Mouse (Mus musculus): ENCODE measurements around the gene Speer4c.
"Not testable (repeated sequence)": the region's sequence is repeated elsewhere in the genome, so short reads cannot be mapped to it uniquely, and the experiment has no call there.

Gene Speer4c

DNA sequence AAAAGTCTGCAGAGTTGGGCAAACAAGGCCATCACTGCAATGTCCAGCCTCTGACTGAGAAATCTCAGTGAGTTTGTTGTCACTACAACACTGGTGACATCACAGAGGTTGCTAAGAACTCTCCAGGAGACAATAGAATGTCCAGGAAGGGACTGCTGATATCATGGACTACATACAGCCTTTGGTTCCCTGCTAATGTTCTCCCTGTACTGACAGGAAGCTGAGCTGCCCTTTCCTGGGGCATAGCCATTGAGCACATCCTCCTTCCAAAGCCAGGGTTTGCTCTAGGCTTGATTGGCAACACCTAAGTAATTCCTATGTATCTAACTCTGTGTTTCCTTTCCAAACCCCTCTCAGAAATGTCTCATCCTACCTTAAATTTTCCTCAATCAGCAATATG is at the start of gene Speer4c:
Gene Speer4c, minus strand, starts transcription at position 101 of the 400 bp plus-strand sequence.
- not testable (repeated sequence) for DNase-seq

DNA sequence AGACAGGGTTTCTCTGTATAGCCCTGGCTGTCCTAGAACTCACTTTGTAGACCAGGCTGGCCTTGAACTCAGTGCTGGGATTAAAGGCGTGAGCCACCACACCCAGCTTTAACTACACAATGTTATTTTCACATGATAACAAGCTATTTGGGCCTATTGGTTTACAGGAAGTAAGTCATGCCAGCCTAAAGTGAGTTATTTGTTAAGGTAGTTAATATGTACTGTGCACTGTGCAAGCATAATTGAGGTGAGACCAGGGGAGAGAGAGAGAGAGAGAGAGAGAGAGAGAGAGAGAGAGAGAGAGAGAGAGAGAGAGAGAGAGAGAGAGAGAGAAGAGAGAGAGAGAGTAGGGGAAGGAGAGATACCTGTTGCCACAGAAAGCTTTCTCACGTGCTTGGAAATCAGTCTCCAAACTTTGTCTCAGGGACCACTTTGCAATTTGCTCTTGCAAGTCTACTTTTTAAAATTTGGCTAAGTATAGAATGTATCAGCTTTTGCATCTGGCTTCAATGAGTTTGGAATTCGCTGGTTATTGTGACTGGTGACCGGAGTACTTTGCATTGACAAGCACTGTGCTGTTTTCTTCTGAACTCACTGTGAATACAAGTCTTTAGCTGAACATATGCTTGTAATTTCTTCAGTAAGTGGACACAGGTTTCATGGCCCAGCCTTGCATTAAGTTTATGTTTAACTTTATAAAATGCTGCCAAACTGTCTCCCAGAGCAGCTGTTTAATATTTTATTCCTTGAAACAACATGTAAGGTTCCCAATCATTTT is 33.6 kb upstream of the Speer4c start:
- DNase-seq, result no peak

DNA sequence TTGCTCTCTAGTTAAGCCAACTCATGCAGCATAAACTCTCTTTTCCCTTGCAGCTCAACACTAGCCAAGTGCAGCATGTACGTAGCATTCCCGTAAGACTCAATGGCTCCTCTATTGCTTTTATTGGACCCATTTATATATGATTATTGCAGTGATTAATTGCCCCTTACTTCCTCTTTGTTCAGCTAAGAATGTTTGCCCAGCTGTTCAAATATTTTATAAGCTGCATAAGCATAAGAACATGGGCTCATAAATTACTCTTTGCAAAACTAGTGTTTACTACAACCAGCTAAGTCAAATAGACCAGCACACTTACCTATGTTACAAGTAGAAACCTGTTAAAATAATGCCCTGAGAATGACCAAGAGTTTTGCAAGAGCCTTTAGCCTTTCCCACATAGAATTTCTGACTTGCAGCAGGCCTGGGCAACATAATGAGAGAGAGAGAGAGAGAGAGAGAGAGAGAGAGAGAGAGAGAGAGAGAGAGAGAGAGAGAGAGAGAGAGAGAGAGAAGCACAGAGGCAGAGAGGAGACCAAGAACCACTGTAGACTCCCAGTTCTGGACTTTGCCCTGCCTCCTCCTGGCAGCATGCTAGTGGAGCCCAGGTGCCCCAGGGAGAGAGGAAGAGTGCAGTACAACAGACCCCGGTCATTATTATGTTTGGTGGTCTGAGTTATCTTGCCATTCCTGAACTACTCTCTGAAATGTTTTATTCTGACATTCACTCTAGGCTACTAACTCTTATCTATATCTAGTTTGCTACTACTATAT is 20.2 kb upstream of the Speer4c start:
- no peak for DNase-seq

DNA sequence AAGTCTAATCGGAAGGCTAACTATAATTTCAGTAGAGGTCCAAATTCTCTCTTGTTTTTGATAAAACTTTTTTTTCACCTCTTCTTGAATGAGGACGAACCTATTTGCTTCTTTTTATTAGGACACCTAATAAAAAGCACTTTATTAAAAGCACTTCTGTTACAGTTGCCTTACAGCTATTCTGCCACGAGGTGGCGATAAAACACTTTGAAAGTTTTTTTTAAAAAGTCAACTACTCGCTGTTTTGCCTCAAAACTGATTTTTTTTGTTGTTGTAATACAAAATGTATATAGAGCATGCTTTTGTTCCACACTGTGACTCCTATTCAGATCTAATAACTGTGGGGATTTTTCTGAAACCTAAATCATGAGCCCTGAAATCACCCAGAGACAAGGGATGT is 11.2 kb downstream of the Speer4c start:
- DNase-seq, result peak; percentile 7 to 38

DNA sequence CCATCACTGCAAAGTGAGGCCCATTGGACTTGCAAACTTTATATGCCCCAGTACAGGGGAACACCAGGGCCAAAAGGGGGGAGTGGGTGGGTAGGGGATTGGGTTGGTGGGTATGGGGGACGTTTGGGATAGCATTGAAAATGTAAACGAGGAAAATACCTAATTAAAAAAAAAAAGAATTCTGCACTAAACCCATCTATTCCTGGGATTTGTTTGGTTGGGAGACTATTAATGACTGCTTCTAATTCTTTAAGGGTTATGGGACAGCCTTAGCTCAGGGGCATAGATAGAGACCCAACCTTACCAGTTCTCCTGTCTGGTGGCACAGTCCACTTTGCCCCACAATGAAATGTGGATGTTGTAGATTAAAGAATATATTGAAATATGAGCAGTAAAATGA is 16.4 kb downstream of the Speer4c start:
- DNase-seq, result not testable (repeated sequence)

DNA sequence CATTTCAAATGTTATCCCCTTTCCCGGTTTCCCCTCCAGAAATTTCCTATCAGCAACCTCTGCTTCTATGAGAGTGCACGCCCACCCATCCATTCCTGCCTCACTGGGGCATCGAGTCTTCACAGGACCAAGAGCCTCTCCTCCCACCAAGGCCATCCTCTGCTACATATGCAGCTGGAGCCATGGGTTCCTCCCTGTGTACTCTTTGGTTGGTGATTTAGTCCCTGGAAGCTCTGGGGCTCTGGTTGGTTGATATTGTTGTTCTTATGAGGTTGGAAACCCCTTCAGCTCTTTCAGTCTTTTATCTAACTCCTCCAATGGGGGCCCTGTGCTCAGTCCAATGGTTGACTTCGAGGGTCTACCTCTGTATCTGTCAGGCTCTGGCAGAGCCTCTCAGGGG is 22.2 kb downstream of the Speer4c start:
- DNase-seq, result not testable (repeated sequence)

DNA sequence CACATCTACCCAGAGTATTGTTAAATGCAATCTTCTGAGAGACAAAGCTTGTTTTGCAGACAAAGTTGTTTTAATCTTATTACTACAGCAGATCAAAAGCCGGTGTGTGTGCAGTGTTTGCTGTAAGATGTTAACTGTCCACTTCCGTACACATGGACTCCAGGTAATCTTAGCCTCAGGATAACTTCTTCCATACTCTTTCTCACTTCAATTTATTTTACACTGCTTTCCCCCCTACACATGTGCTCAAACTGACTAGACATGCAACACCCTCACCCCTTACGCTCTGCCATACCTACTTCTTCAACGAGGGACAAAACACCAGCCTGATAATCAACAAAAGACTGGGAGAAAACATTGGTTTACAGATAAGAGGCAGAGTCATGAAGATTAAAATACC is 23.2 kb downstream of the Speer4c start:
- not testable (repeated sequence) for DNase-seq

DNA sequence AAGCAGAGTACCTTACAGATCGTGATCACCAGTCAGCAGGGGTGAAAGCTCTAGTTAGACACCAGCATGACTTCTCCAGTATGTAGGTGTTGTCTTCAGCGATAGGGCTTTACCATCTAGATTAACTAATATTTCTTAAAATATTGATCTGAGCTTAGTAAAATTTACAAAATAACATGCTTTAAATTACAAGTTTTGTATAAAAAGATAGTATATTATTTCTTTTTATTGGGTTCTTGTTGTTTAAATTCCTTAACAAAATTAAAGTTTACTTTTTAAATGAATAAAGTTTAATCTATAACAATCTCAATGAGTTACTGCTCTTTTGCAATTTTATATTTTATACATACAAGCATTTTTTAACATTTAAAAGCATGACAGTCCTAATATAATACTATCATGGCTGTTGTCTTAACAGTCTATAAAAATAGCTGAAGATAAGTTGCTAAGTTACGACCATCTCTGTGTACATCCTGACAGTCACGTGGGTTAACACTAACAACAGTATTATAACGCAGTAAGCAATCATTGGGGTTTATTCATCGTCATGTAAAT is 24.3 kb downstream of the Speer4c start:
- not testable (repeated sequence) for DNase-seq

DNA sequence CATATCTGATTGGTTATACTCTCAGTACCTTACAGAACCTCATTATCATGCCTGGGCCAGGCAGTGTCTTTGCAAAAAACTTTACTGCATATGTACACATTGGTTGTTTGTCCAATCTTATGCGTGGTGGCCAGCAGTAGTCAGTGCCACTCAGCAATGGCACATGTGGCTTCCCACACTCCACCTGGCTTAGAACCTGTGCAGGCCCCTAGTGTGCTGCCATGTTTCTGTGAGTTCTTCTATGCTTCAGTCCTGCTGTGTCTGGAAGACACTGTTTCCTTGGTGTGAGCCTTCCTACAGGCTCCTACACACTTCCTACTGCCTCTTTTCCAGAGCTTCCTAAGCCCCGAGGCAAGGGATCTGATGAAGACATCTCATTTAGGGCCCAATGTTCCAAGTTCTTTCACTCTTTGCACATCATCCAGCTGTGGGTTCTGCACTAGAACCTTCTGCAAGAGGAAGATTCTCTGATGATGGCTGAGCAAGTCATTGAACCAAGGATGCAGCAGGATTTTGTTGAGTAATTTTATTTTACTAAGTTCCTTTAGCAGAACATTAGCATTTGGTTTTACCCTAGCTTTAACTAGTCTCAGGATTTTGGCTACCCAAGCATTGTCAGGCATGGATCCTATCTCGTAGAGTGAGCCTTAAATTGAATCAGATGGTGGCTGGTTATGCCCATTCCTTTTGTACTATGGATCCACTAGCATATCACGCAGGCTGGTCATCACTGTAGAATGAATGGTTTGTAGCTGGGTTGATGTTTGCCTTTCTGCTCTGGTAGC is 25.0 kb downstream of the Speer4c start:
- DNase-seq, result not testable (repeated sequence)

DNA sequence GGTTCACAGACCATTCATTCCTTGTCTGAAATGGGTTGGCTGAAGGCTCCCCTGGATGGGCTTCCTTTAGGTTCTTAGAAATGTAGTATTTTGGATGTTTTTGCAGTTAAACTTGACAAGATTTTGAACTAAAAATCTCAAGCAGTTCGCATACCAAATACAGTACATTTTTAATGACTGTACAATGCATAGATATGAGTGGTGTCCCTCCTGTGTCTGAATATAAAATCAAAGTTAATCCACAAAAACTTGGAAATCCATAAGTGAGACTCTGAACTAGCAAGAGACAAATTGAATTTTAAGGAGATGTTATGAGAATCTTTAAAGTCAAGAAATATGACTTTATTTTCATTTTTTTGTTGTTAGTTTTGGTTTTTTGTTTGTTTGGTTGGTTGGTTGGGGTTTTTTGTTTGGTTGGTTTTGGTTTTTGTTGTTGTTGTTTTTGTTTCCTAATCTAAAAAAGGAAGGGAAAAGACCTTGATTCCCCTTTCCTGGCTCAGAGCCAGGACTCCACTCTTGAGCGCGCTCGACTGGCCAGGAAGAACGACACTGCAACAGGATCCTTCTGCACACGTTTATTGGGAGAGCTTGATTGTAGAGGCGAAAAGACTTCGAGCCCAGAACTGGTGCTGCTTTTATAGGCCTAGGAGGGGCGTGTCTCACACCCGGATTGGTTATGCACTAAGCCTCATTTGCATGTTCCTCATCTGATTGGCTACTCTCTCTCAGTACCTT is 32.6 kb downstream of the Speer4c start:
- DNase-seq, result peak; percentile 69 to 75

DNA sequence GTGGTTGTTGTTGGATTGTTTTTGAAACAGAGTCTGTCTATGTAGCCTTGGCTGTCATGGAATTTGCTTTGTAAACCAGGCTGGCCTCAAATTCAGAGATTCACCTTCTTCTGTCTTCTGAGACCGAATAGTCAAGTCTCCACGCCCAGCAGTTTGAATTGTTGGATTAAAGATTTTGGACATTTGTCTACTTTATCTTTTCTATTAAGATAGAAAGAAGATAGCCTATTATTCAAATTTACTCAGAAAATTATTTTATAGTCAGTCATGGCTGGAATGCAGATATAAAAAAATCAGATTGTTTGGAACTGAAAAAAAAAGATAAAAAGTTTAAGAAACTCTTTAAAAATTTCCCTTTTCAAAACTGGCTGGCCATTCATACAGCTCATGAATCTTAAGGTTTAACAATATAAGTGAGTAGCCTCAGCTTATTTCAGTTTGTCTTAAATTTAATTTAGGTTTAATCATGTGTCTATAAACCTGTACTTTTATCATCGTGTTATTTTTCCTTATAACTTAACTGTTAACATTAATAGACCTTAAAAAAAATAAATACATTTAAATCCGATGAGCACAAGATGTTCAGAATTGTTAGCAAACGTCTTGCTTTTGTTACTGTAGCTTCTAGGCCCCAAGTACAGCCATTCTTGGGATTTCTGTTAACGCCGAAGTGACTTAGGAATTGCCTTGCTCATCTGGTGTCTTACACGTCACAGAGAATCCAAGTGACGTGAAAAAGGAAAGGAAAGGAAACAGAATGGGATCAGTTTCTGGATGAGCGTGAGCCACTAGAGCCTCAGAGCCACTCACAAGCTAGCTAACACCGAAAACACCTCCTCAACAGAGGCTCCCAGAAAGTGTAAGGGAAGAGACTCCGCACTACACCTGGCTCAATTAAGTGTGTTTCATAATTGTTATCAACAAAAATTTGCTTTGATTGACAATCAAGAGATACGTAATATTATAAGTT is 33.8 kb downstream of the Speer4c start:
- not testable (repeated sequence) for DNase-seq

DNA sequence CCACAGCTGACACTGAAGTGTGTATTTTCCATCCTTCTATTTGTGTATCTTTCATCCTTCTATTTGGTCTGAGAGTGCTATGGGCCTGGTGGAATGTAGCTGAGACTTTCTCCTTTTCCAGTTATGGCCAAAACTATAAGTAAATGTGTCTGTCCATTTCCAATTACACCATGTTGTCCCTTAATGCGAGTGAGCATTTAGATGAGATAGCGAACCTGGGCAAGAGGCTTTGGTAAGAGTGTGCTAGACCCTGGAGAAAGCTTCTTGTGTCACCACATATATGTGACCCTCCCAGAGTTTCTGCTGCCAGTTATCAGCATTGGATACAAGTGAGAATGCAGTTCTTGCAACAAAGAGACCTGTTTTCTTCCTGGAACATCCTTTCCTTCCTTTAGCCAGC is 35.2 kb downstream of the Speer4c start:
- DNase-seq, result not testable (repeated sequence)

DNA sequence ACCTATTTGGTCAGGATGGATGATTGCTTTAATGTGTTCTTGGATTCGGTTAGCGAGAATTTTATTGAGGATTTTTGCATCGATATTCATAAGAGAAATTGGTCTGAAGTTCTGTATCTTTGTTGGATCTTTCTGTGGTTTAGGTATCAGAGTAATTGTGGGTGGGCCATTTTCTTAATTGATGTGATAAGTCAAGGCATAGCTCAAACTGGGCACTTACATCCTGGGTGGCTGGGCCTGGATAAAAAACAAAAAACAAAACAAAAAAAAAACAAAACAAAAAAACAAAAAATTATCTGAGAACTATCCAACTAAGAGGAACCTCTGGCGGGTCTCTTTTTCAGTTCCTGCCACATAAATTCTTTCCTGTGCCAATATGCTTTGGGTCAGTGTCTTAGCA is 36.3 kb downstream of the Speer4c start:
- DNase-seq, result not testable (repeated sequence)

DNA sequence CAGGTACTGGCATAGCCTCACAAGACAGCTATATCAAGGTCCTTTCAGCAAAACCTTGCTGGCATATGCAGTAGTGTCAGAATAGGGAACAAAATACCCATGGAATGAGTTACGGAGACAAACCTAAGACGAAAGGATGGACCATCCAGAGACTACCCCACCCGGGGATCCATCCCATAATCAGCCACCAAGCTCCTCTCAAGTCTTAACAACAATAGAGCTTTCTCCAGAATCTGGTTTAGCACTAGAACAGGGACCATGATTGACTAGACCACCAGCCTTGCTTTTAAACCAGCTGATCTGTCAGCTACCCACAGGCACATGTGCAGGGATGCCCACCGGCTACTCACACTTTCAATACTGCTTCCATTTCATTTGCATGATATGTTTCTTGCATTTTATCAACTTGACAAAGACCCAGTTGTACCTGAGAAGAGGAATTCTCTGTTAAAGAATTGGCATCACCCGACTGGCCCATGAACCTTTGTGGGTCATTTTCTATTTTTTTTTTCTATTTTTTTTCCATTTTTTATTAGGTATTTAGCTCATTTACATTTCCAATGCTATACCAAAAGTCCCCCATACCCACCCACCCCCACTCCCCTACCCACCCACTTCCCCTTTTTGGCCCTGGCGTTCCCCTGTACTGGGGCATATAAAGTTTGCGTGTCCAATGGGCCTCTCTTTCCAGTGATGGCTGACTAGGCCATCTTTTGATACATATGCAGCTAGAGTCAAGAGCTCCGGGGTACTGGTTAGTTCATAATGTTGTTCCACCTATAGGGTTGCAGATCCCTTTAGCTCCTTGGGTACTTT is 39.4 kb downstream of the Speer4c start:
- DNase-seq, result not testable (repeated sequence)

DNA sequence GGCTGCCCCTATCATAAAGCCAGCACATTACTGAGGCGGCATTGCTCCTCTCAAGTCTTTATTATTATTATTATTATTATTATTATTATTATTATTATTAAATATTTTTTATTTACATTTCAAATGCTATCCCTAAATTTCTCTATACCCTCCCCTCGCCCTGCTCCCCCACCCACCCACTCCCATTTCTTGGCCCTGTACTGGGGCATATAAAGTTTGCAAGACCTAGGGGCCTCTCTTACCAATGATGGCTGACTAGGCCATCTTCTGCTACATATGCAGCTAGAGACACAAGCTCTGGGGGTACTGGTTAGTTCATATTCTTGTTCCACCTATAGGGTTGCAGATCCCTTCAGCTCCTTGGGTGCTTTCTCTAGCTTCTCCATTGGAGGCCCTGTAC is 40.1 kb downstream of the Speer4c start:
- not testable (repeated sequence) for DNase-seq

DNA sequence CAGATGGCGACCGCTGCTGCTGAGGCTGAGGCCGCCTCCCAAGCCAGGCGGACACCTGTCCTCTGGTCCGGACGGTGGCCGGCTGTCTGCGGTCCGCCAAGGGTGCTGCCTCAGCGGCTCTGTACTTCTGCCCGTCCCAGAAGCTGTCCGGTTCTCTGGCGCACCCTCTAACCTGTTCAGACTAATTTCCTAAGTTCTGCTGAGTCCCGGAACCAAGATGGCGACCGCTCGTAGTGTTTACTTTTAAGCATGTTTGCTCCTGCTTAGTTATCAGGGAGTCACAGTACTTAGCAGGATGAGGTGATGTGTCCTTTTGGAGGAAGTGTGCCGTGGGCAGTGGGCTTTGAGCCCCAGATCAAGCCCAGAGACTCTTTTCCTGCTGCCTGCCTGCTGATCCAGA is 43.3 kb downstream of the Speer4c start:
- DNase-seq, result not testable (repeated sequence)

DNA sequence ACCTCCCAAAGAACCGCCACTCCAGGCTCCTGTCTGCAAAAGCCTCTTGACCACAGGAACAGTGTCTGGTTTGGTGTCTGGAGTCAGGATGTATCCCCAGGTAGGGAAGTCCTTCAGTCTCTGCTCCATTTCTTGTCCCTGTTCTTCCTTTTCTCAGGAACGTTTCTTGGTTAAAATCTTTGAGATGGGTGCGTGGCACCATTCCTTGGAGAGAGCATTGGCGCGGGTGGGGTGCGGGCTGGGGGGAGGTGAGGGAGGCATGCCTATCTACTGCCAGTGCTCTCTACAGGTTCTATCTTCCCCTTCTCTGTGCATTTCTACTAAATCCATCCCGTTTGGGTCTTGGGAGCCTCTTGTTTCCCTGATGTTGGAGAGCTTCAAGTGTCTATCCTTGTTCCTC is 50.2 kb downstream of the Speer4c start:
- not testable (repeated sequence) for DNase-seq

Measured in kidney, adult 8-10 months (tissue).